Mouse (Mus musculus) frontal cortex, adult (tissue): ENCODE results near the gene Rgs7.

Experiments used
- ATAC-seq: cut with Nextera tagmentation; 2 replicates; pipeline ENCODE4 v1.9.2; 2017; ENCODE audit warnings: mild to moderate bottlenecking, moderate library complexity, mixed read lengths; ENCODE audit not compliant: low TSS enrichment

The Rgs7 gene

DNA sequence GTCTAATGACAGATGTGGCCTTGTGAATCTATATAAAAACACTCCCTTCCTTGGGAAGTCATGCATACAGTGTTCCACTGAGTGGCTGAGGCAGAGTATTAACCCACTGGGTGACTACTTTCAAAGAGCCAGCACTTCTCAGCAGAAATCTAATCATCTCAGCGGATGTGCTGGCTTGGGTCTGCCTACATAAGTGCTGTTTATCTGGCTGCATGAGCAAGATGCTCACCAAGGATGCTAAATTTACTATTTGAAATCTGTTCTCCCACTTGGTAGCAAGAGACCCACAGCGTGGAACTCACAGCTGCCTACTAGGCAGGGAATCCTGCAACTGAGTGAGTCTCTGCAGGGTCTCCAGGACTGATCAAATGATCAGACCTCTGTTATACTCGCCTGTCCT lies 184.7 kb downstream of the Rgs7 start:
- ATAC-seq, result peak; percentile 84

DNA sequence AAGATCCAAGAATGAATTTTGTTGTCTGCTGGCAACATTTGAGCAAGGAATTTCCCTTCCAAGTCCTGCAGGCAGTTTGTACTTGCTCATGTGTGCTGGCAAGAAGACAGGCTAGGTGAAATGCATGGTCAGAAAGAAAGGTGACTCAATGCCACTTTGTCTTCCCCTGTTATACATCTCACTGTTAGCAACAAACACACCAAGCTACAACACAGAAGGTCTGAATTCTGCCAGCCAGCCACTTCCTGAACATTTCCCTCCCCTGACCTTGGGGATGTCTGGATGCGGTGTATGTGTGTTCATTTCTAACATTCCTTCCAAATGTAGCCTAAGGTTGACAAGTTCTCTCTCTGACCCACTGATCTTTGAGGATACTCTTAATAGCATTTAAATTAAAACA lies 191.4 kb downstream of the Rgs7 start:
- ATAC-seq, result no peak

DNA sequence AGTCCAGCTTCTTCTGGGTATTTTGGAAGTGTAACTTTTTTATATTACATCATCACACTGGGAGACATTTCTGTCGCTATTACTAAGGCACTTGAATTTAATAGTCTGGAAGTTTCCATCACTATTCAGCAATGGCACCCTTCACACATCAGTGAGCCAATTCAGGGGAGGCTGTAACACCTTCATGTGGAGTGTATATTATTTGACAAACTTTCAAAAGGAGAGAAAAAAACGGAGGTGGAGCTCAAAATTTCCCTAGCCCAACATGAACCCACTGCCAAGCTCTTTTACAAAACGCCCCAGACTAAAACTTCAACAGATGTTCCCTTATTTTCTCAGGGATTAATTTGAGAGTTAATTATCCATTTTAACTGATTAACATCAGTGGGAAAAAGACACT lies 191.9 kb downstream of the Rgs7 start:
- ATAC-seq, result peak; percentile 35

- peak; percentile 24; the same call in 1 of the 2 replicates for ATAC-seq
These were observed 192.5 kb downstream of the Rgs7 start for GRCm38 (mm10) chr1:175299603-175300397.

GRCm38 (mm10) chr1:175296906-175297305 lies 195.4 kb downstream of the Rgs7 start:
- ATAC-seq, result peak; percentile 72

DNA sequence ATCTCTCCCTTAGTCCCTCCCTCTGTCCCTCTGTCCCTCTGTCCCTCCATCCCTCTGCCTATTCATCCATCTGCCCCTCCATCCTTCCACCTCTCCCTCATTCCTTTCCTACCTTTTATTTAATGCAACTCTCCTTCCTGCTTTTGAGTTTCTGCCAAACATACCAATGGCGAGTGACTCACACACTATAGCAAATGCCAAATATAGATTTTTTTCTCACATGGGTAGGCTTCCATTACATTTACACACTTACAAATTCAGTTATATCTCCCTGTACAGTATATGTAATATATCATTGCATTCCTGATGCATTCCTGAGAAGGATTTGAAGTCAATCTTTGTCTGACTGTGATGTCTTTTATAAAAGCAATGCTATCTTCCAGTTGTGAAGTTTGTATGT lies 202.2 kb downstream of the Rgs7 start:
- peak; percentile 60 for ATAC-seq

- ATAC-seq, result no peak
These were observed 230.0 kb downstream of the Rgs7 start for GRCm38 (mm10) chr1:175262341-175262740.

GRCm38 (mm10) chr1:175259374-175259773 lies 232.9 kb downstream of the Rgs7 start:
- ATAC-seq, result no peak

DNA sequence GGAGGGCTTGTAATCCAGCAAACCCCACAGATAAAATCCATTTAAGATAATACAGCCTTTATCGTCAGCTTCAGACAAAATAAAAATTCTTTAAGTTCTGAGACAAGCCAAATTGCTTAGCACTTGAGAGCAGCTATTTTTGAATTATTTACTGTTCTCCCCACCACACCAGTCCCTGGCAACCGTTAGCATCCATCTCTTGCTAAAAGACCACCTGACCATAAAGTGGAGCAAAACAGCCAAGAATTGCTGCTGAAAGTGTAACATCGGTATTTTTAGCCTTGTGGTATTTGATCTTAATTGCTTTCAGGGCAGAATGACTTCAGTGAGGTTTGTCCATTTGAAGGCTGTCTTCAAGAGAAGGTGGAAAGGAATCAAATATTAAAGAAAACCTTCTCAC lies 237.1 kb downstream of the Rgs7 start:
- peak; percentile 38 for ATAC-seq

DNA sequence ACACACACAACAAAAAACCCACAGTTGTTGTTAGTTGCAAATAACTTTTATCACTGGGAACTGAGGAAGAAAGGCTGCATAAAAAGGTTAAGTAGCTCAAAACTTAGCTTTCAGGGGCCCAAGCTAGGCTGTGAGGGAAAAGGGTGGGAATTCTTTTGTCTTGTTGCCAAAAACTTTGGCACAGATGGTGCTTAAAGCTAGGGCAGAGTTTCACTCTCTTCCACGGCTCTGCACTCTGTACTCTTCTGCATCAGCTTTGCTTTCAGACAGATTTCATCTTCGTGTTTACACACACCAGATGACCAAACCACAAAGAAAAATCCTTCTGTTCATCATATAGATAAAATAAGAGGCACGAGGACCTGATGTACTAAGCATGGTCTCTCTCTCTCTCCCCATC lies 237.6 kb downstream of the Rgs7 start:
- peak; percentile 66 for ATAC-seq

DNA sequence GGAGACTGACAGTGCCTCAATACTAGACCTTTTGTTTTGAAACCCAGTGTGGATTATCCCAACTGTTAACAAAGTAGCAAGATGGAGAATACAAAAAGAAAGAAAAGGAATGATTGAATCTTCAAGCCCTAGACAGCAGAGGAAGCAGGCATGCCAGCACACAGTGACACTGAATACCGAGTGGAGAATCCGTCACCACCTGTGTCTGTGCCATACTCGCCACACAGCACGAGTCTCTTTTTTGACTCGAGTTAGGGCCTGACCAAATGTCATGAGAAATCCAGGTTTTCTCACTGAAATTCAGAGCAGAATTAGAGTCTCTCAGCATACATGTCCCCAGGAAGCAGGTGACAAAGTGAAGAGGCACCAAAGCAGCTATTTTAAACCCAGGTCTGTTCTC lies 250.2 kb downstream of the Rgs7 start:
- ATAC-seq, result peak; percentile 48

- ATAC-seq, result peak; percentile 66
These were observed 252.2 kb downstream of the Rgs7 start for GRCm38 (mm10) chr1:175240137-175240536.

- ATAC-seq, result 0 out of 2 replicates have a peak, but pooled peaks have one; percentile 36
These were observed 270.5 kb downstream of the Rgs7 start for GRCm38 (mm10) chr1:175221593-175222500.

- ATAC-seq, result no peak
These were observed 272.7 kb downstream of the Rgs7 start for GRCm38 (mm10) chr1:175219563-175219962.

DNA sequence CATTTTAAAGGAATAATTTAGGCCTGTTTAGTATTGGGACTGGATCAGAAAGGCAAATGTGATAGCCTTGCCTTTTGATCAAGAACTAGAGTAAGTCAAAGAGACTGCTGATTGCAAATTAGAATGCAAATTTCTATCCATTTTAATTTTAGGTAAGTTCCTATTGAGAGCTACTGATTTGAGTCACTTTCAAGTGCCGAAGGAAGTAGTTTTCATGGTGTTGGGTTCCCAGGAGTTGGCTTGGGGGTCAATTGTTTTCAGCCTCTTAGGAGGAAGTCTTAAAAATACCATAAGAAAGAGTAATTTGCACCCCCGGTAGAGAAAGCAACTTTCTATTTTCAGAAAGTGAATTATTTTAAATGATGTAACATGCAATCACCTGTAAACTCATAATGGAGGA lies 285.3 kb downstream of the Rgs7 start:
- no peak for ATAC-seq

DNA sequence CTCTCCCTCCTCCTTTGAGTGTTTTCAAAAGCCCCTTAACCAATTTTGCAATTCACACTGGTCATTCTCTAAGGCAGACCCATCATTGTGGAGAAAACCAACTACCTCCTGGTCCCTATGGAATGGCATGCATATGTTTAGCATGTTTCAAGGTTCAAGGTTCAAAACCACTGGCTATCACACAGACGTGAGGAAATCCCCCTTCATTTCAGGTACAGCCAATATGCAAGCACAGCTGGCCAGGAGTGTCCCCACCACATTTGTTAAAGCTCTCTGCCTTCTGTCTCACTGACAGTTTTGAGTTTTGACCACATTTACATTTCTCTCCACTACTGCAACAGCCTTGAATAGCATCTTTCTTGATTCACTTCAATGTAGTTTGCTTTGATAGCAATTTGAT lies 286.7 kb downstream of the Rgs7 start:
- no peak for ATAC-seq

- ATAC-seq, result peak; percentile 60; the same call in 1 of the 2 replicates
These were observed 288.8 kb downstream of the Rgs7 start for GRCm38 (mm10) chr1:175203544-175203943.

- ATAC-seq, result no peak
These were observed 289.4 kb downstream of the Rgs7 start for GRCm38 (mm10) chr1:175202902-175203301.

GRCm38 (mm10) chr1:175198881-175199280 lies 293.4 kb downstream of the Rgs7 start:
- no peak for ATAC-seq

GRCm38 (mm10) chr1:175195806-175196205 lies 296.5 kb downstream of the Rgs7 start:
- ATAC-seq, result no peak

DNA sequence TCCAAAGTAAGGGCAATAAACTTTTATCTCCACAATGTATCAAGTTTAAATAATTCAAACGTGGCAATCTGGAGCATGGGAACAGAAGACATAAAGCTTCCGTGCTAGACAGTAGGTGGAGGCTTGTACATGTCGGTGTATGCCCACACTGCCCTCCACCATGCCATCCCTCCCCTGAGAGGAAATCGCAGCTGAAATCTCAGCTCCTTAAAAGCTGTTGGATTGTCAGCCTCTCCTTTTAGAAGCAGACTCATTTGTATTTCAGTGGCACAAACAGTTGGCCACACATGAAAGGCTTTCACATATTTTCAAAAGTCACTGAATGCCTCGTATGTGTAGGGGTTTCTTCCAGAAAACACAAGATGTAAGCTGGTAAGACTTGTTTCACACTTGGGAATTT lies 304.1 kb downstream of the Rgs7 start:
- peak; percentile 28; the same call in 1 of the 2 replicates for ATAC-seq

GRCm38 (mm10) chr1:175185211-175185610 lies 307.1 kb downstream of the Rgs7 start:
- ATAC-seq, result peak; percentile 93

GRCm38 (mm10) chr1:175184736-175185135 lies 307.6 kb downstream of the Rgs7 start:
- ATAC-seq, result peak; percentile 15; the same call in 1 of the 2 replicates
